In genomic region chr2:158665098-158665497, GRCm38 (mm10) we compare ENCODE assay signal across 9 mouse cellular contexts. TPM values are rescaled to one million over a fixed set of nuclear protein-coding genes. Genes with fewer than 3 reads are reported as not detected.
DNase-seq lines count a peak whose midpoint lies in the region; TF ChIP-seq lines count a peak whose summit lies in the region.
"Had no signal": no experiment of that assay in that cellular context is flagged by ENCODE, and none has a peak within 500 bp of the region (broad histone marks: within the 10 kb centered on the region; RNA-seq: fewer than 3 reads in every experiment).

Gene Ppp1r16b, plus strand, starts transcription at chr2:158665398.

- no peak within 1 kb of the TSS for H3K4me3 ChIP-seq in cerebellum, adult 2 months (replicated peaks; ENCODE audit: insufficient read depth, low read depth, low read length)
- no peak within 1 kb of the TSS for H3K4me3 ChIP-seq in cortical plate, adult 2 months (ENCODE audit: insufficient read depth, low read length)

- WGBS in cerebellum, adult 2 months: 78% methylated on average over 4 of the region's 4 CpGs

- no peak within 1 kb of the TSS for H3K27ac ChIP-seq in cerebellum, adult 2 months (ENCODE audit: insufficient read depth, low read length)
- H3K27ac ChIP-seq in cortical plate, adult 2 months (ENCODE audit: insufficient read depth, low read length): no peak within 1 kb of the TSS

- TF ChIP-seq CTCF in cerebellum, adult 2 months (IDR thresholded peaks at IDR 0.05; ENCODE audit: borderline replicate concordance, insufficient read depth, low read depth, low read length): no peak
- no peak for TF ChIP-seq CTCF in cortical plate, adult 2 months (IDR thresholded peaks at IDR 0.05; ENCODE audit: extremely low read depth, insufficient read depth, low read length)

- intact Hi-C loops in left cerebral cortex, postnatal 4 days (cut with DNase I): loop anchor here (5.0 kb wide), 1 partner anchor 82 kb away; no protein-coding TSS in a partner anchor

- no peak for TF ChIP-seq POLR2A in cerebellum, adult 2 months (IDR thresholded peaks at IDR 0.05; ENCODE audit: borderline replicate concordance, insufficient read depth, low read length)
- TF ChIP-seq POLR2A in cortical plate, adult 2 months (IDR thresholded peaks at IDR 0.05; ENCODE audit: extremely low read depth, insufficient read depth, low read length): no peak

- DNase-seq in cerebellum, adult 2 months: no peak
- DNase-seq in cerebellum, postnatal 4 days (ENCODE audit: low spot score in 2 of 2): no peak
- no peak for DNase-seq in layer of hippocampus, adult 18-20 months (ENCODE audit: low spot score in 2 of 2)
- DNase-seq in layer of hippocampus, adult 11-12 months (ENCODE audit: low spot score): no peak
- no peak for DNase-seq in left cerebral cortex, postnatal 4 days
- no peak for DNase-seq in urinary bladder, postnatal 4 days (ENCODE audit: low spot score in 2 of 2)
- no peak for DNase-seq in thymus, postnatal 36 days
- DNase-seq: lung, postnatal 10 days had no signal

- no peaks in the 10 kb centered on the region for H3K4me1 ChIP-seq in cerebellum, adult 2 months (ENCODE audit: control insufficient read depth, insufficient read depth, low read length)
- H3K4me1 ChIP-seq in cortical plate, adult 2 months (ENCODE audit: control insufficient read depth, insufficient read depth, low read length): peaks cover 5% of the 10 kb centered on the region

- H3K27me3 ChIP-seq in cerebellum, adult 2 months (ENCODE audit: control insufficient read depth, insufficient read depth, low read length): no peaks in the 10 kb centered on the region; the same call in 1 of the 2 replicates

RNA-seq across cellular contexts. Expression of gene Ppp1r16b, which starts in this region (rescaled TPM):
- 59.8 and 65.2 TPM in 2 replicates for polyA plus RNA-seq in cerebellum, adult 2 months (2012; rRNA removed)
- total RNA-seq in layer of hippocampus, adult 18-20 months (2021): 100 to 1,000 TPM; 141 to 144 TPM
- 51.5 and 55.4 TPM in 2 replicates for polyA plus RNA-seq in cortical plate, adult 2 months (2012; rRNA removed)
- total RNA-seq in left cerebral cortex, postnatal 4 days (2021): 10 to 100 TPM; 50.2 to 51.0 TPM
